32 mouse cellular contexts compared by ENCODE assay signal in genomic region chr5:74767993-74768392, GRCm38 (mm10).
DNase-seq lines count a peak whose midpoint lies in the region; ATAC-seq lines count a peak whose summit lies in the region.
"Had no signal": no experiment of that assay in that cellular context is flagged by ENCODE, and none has a peak within 500 bp of the region (broad histone marks: within the 10 kb centered on the region; RNA-seq: fewer than 3 reads in every experiment).

No protein-coding gene starts in this region.

- DNase-seq in kidney, adult 9 months, result peak; percentile 45
- DNase-seq in kidney, postnatal 4 days, result no peak
- DNase-seq in brain, adult 2 months (ENCODE audit: low read depth, low spot score), result peak; percentile 21
- no peak for DNase-seq in embryo, embryonic 9.5 days (ENCODE audit: extremely low spot score)
- DNase-seq: adrenal gland, adult 8-10 months; B cell, adult 2 months; cerebellum, adult 8-10 months; cerebellum, postnatal 25 days; gastrocnemius, adult 2 months; gastrocnemius, postnatal 36 days; heart, adult 2 months; heart, postnatal 14 days; kidney, adult 18-20 months; kidney, postnatal 14 days; layer of hippocampus, postnatal 36 days; left cerebral cortex, postnatal 4 days; liver, embryonic 13.5 days; lung, adult 18-20 months; lung, postnatal 4 days; midbrain, embryonic 14.5 days; thymus, adult 18-20 months; thymus, postnatal 25 days had no signal

- ATAC-seq in heart, embryonic 15.5 days (replicated peaks; ENCODE audit: insufficient number of reproducible peaks, insufficient read depth, low FRiP score, low read depth), result no peak
- no peak for ATAC-seq in heart, embryonic 11.5 days (replicated peaks; ENCODE audit: insufficient number of reproducible peaks, low FRiP score, low TSS enrichment)
- no peak for ATAC-seq in stomach, embryonic 15.5 days (ENCODE audit: insufficient read depth, low FRiP score, low read depth)
- ATAC-seq: forebrain, embryonic 14.5 days; hindbrain, postnatal 0 days; lung, postnatal 0 days had no signal

- peak overlapping the region; percentile 16; the same call in 1 of the 2 replicates for H3K27ac ChIP-seq in heart, embryonic 15.5 days
- H3K27ac ChIP-seq in heart, embryonic 11.5 days (ENCODE audit: low read depth, low read length), result no peak overlapping the region
- H3K27ac ChIP-seq in stomach, embryonic 15.5 days, result 0 out of 2 replicates have a peak overlapping the region, but pooled peaks have one; percentile 8
- H3K27ac ChIP-seq: embryonic facial prominence, embryonic 12.5 days; heart, adult 2 months; hindbrain, embryonic 12.5 days; hindbrain, postnatal 0 days; limb, embryonic 15.5 days; liver, embryonic 13.5 days had no signal

- no peak overlapping the region for H3K4me3 ChIP-seq in heart, embryonic 15.5 days
- no peak overlapping the region for H3K4me3 ChIP-seq in heart, embryonic 11.5 days (ENCODE audit: low read depth, low read length)
- no peak overlapping the region for H3K4me3 ChIP-seq in stomach, embryonic 15.5 days (replicated peaks)
- H3K4me3 ChIP-seq: embryonic facial prominence, embryonic 12.5 days; gastrocnemius, adult 2 months; heart, adult 2 months; hindbrain, embryonic 12.5 days; limb, embryonic 15.5 days; liver, embryonic 13.5 days; megakaryocyte, embryonic 14.5 days had no signal

- no peak overlapping the region for H3K4me2 ChIP-seq in heart, embryonic 15.5 days
- H3K4me2 ChIP-seq in heart, embryonic 11.5 days, result no peak overlapping the region
- H3K4me2 ChIP-seq in stomach, embryonic 15.5 days, result no peak overlapping the region
- H3K4me2 ChIP-seq: embryonic facial prominence, embryonic 12.5 days; hindbrain, embryonic 12.5 days; limb, embryonic 15.5 days; liver, embryonic 13.5 days had no signal

- H3K36me3 ChIP-seq in heart, embryonic 15.5 days, result no peaks in the 10 kb centered on the region
- no peaks in the 10 kb centered on the region for H3K36me3 ChIP-seq in heart, embryonic 11.5 days (ENCODE audit: control insufficient read depth, insufficient read depth, low read length)
- no peaks in the 10 kb centered on the region for H3K36me3 ChIP-seq in stomach, embryonic 15.5 days
- H3K36me3 ChIP-seq: embryonic facial prominence, embryonic 12.5 days; hindbrain, embryonic 12.5 days; limb, embryonic 15.5 days; liver, embryonic 13.5 days had no signal

- no peaks in the 10 kb centered on the region for H3K27me3 ChIP-seq in heart, embryonic 15.5 days
- no peaks in the 10 kb centered on the region for H3K27me3 ChIP-seq in heart, embryonic 11.5 days (ENCODE audit: control insufficient read depth, insufficient read depth, low read length)
- H3K27me3 ChIP-seq in stomach, embryonic 15.5 days (replicated peaks), result no peaks in the 10 kb centered on the region
- H3K27me3 ChIP-seq: embryonic facial prominence, embryonic 12.5 days; limb, embryonic 15.5 days; liver, embryonic 13.5 days; megakaryocyte, embryonic 14.5 days had no signal

- H3K9ac ChIP-seq in heart, embryonic 15.5 days, result no peak overlapping the region
- H3K9ac ChIP-seq in heart, embryonic 11.5 days (ENCODE audit: low read depth, low read length), result no peak overlapping the region
- no peak overlapping the region for H3K9ac ChIP-seq in stomach, embryonic 15.5 days
- H3K9ac ChIP-seq: embryonic facial prominence, embryonic 12.5 days; hindbrain, embryonic 12.5 days; limb, embryonic 15.5 days; liver, embryonic 13.5 days had no signal

- no peaks in the 10 kb centered on the region for H3K9me3 ChIP-seq in heart, embryonic 15.5 days (replicated peaks)
- H3K9me3 ChIP-seq in heart, embryonic 11.5 days (replicated peaks; ENCODE audit: control insufficient read depth, low read length), result no peaks in the 10 kb centered on the region
- no peaks in the 10 kb centered on the region for H3K9me3 ChIP-seq in stomach, embryonic 15.5 days
- H3K9me3 ChIP-seq: embryonic facial prominence, embryonic 12.5 days; hindbrain, embryonic 12.5 days; limb, embryonic 15.5 days; liver, embryonic 13.5 days had no signal

- H3K4me1 ChIP-seq in heart, embryonic 15.5 days (replicated peaks), result peaks cover 41% of the 10 kb centered on the region
- H3K4me1 ChIP-seq in heart, embryonic 11.5 days (ENCODE audit: control insufficient read depth, insufficient read depth, low read length), result peaks cover 30% of the 10 kb centered on the region
- no peaks in the 10 kb centered on the region for H3K4me1 ChIP-seq in stomach, embryonic 15.5 days
- H3K4me1 ChIP-seq: limb, embryonic 15.5 days; liver, embryonic 13.5 days; megakaryocyte, embryonic 14.5 days had no signal

- 58% methylated on average over 8 of the region's 8 CpGs for WGBS in heart, embryonic 15.5 days
- WGBS in heart, embryonic 11.5 days (ENCODE audit: insufficient replicate concordance), result 70% methylated on average over 8 of the region's 8 CpGs
- WGBS in stomach, embryonic 15.5 days, result 57% methylated on average over 8 of the region's 8 CpGs

Comparison
In these comparisons a context has a peak if more than half of its experiments do, and no peak if none do; other contexts are left out.
1. DNase-seq: peak in kidney, adult 9 months (single experiment) and brain, adult 2 months (single experiment); none in kidney, postnatal 4 days (0 of 2) and embryo, embryonic 9.5 days (single experiment).